Mouse (Mus musculus) spleen, adult 2 months (tissue): ENCODE data around the gene Slc26a6. TPM values are rescaled to one million over a fixed set of nuclear protein-coding genes. Genes with fewer than 3 reads are reported as not detected.

Experiments used
- DNase-seq, 2 experiments: peaks; one replicate each; pipeline versions ENCODE4 v3.0.0 to v3.0.0-alpha.2; 2012 to 2021; ENCODE audit warnings: low spot score in 2 of 2, low read depth in 1 of 2
- H3K27ac ChIP-seq: fragments of 200-500 bp; 2 replicates; pipeline ENCODE4 v1.5.1; 2012; ENCODE audit warnings: low read length, inconsistent platforms; ENCODE audit not compliant: insufficient read depth
- H3K27me3 ChIP-seq: fragments of 200-500 bp; 2 replicates; pipeline ENCODE4 v1.6.1; 2012; ENCODE audit warnings: mild to moderate bottlenecking, moderate library complexity, low read length, inconsistent platforms; ENCODE audit not compliant: control insufficient read depth, insufficient read depth
- H3K36me3 ChIP-seq: fragments of 200-500 bp; 2 replicates; pipeline ENCODE4 v1.6.1; 2012; ENCODE audit warnings: mild to moderate bottlenecking, low read length, inconsistent platforms; ENCODE audit not compliant: control insufficient read depth, insufficient read depth
- H3K4me1 ChIP-seq: fragments of 200-500 bp; 2 replicates; pipeline ENCODE4 v1.6.1; 2011; ENCODE audit warnings: inconsistent platforms; ENCODE audit not compliant: control insufficient read depth, insufficient read depth, insufficient read length
- H3K4me3 ChIP-seq: fragments of 200-500 bp; 2 replicates; pipeline ENCODE4 v1.5.1; 2011; ENCODE audit warnings: mild to moderate bottlenecking, inconsistent platforms; ENCODE audit not compliant: insufficient read depth, insufficient read length; ENCODE audit errors: extremely low read depth
- CTCF ChIP-seq: fragments of 200-500 bp; IDR thresholded peaks from 2 replicates; pipeline ENCODE4 v1.5.1; 2011; ENCODE audit warnings: mild to moderate bottlenecking, inconsistent platforms; ENCODE audit not compliant: insufficient read depth, insufficient read length, insufficient replicate concordance; ENCODE audit errors: extremely low read depth
- POLR2A ChIP-seq: fragments of 200-500 bp; IDR thresholded peaks from 2 replicates; pipeline ENCODE4 v1.6.1; 2011; ENCODE audit warnings: low read depth, low read length, inconsistent platforms
- WGBS: fragments of 180-500 bp; shearing (Covaris S2); methylation state at CpG from one replicate; pipeline ENCODE4 v1.1.7; 2018; 5-methylcytosine and 5-hydroxymethylcytosine counted together
- polyA plus RNA-seq: library from polyadenylated mRNA; depleted of rRNA; stranded (reverse); fragments of >200 nt; gene quantifications from 2 replicates; pipeline ENCODE4 v1.2.3, GENCODE M21; 2012

Gene Slc26a6
- polyA plus RNA-seq, 1 experiment = 14.9 TPM

DNA sequence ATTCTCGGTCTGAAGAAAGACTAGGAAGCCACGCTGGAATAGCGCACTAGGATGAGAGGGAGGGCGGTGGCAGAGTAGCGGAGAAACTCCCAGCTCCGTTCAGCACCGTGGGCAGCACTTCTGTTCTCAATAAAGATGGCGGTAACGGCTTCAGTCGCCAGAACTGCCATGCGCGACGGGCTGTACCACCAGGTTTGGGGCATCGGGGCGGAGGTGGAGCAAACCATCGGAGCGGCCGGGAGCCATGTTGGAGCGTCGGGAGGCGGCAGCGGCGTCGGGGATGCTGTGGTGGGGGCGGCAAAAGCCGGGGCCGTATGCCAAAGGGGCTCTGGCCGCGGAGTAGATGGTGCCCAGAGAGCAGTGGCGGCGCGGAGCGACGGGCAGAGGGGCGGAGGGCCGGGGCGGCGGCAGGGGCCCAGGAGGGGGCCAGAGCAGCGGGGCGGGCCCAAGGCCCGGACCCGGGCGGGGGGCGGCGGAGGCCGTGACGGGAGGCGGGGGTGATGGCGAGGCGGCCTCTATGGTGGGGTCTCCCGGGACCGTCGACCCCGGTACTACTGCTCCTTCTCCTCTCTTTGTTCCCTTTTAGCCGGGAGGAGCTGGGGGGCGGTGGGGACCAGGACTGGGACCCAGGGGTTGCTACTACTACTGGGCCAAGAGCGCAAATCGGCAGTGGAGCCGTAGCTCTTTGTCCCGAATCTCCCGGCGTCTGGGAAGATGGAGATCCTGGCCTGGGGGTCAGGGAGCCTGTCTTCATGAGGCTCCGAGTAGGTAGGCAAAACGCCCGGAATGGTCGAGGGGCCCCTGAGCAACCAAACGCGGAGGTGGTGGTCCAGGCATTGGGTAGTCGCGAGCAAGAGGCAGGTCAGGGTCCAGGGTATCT, 27.0 kb upstream of the Slc26a6 start, which contains the start of gene Celsr3:
Gene Celsr3, plus strand, starts transcription at position 501 of the 880 bp plus-strand sequence.
- 6% methylated on average over 56 of the region's 70 CpGs for WGBS
- no peak within 1 kb of the TSS; the same call in 1 of the 2 replicates for H3K4me3 ChIP-seq
- no peaks in the 10 kb centered on the region for H3K36me3 ChIP-seq
- peaks cover 17% of the 10 kb centered on the region for H3K27me3 ChIP-seq
- no peak for DNase-seq
- TF ChIP-seq CTCF (no peak), POLR2A (no peak)
- H3K27ac ChIP-seq = no peak within 1 kb of the TSS
- H3K4me1 ChIP-seq = peaks cover 4% of the 10 kb centered on the region; the same call in 1 of the 2 replicates

DNA sequence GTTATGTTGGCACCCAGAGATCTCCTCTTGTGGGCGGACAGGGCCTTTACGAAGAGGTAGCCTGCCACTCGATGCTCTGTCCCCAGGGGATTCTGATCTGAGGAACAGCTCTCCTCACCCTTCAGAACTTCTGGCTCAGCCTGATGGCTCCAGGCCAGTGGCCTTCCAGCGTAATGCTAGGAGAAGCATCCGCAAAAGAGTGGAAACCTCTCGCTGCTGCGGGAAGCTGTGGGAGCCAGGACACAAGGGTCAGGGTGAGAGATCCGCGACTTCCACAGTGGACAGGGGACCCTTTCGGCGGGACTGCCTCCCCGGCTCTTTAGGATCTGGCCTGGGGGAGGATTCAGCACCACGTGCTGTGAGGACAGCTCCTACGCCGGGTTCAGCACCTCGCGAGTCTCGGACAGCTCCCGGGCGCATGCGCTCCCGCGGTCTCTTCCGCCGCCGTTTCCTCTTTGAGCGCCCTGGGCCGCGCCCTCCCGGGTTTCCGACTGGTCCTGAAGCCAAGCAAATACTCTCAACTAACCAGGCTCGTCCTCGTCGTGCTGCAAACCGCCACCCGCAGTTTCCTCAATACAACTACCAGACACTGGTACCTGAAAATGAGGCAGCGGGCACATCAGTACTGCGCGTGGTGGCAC, 26.3 kb upstream of the Slc26a6 start:
- H3K4me1 ChIP-seq = peaks cover 8% of the 10 kb centered on the region
- peaks cover 17% of the 10 kb centered on the region for H3K27me3 ChIP-seq
- 4% methylated on average over 39 of the region's 39 CpGs for WGBS
- H3K27ac ChIP-seq = no peak overlapping the region
- H3K36me3 ChIP-seq = no peaks in the 10 kb centered on the region
- no peak overlapping the region; the same call in 1 of the 2 replicates for H3K4me3 ChIP-seq
- TF ChIP-seq POLR2A (no peak), CTCF (no peak)
- DNase-seq = peak; percentile 27 to 49

GRCm38 (mm10) chr9:108827454-108827853, 25.6 kb upstream of the Slc26a6 start:
- H3K27me3 ChIP-seq = peaks cover 22% of the 10 kb centered on the region
- H3K4me1 ChIP-seq = peaks cover 12% of the 10 kb centered on the region
- no peak overlapping the region for H3K27ac ChIP-seq
- no peak for DNase-seq
- no peak overlapping the region; the same call in 1 of the 2 replicates for H3K4me3 ChIP-seq
- 11% methylated on average over 34 of the region's 34 CpGs for WGBS
- no peaks in the 10 kb centered on the region for H3K36me3 ChIP-seq
- no peak for TF ChIP-seq POLR2A
- TF ChIP-seq CTCF = no peak

- no peak overlapping the region for H3K27ac ChIP-seq
- peaks cover 16% of the 10 kb centered on the region for H3K4me1 ChIP-seq
- TF ChIP-seq POLR2A (no peak), CTCF (no peak)
- WGBS = 63% methylated on average over 18 of the region's 18 CpGs
- H3K27me3 ChIP-seq = peaks cover 25% of the 10 kb centered on the region
- DNase-seq = no peak
- H3K4me3 ChIP-seq = no peak overlapping the region
- H3K36me3 ChIP-seq = no peaks in the 10 kb centered on the region
Measured at GRCm38 (mm10) chr9:108827906-108828305, 25.2 kb upstream of the Slc26a6 start.

DNA sequence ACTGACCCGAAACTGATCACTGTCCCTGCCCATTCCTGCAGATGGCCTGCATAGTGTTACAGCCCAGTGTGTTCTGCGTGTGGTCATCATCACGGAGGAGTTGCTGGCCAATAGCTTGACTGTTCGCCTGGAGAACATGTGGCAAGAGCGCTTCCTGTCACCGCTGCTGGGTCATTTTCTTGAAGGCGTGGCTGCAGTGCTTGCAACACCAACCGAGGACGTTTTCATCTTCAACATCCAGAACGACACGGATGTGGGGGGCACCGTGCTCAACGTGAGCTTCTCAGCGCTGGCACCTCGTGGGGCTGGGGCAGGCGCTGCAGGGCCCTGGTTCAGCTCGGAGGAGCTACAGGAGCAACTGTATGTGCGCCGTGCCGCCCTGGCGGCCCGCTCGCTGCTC, 21.4 kb upstream of the Slc26a6 start:
- no peaks in the 10 kb centered on the region for H3K36me3 ChIP-seq
- peaks cover 12% of the 10 kb centered on the region for H3K4me1 ChIP-seq
- TF ChIP-seq CTCF (no peak), POLR2A (no peak)
- H3K27me3 ChIP-seq = peaks cover 8% of the 10 kb centered on the region
- 5% methylated on average over 23 of the region's 23 CpGs for WGBS
- peak overlapping the region; percentile 53; the same call in 1 of the 2 replicates for H3K4me3 ChIP-seq
- no peak overlapping the region for H3K27ac ChIP-seq
- DNase-seq = no peak

DNA sequence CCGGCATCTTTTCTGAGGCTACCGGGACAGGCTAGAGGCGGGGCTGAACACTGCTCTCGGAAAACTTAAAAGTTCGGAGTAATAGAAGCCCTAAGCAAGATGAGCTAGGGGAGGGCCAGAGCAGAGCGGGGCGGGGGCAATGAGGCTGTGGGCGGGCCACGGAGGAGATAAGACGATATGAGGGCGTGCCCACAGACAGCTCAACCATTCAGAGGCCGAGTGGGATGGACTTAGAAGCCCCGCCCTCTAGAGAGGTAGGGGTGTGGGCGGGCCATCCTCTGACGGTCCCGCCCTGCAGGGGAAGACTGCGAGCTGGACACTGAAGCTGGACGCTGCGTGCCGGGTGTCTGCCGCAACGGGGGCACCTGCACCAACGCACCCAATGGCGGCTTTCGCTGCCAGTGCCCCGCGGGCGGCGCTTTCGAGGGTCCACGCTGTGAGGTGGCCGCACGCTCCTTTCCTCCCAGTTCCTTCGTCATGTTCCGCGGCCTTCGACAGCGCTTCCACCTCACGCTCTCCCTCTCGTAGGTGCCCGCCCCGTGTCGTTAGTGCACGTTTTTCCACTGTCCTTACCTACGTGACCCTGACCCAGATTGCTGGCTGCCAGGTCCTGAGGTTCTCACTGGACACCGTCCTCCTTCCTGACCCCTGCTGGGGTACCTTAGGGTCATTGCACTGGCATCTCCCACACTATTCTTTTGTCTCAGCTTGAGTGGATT, 20.5 kb upstream of the Slc26a6 start:
- Histone ChIP-seq H3K36me3 (no peaks in the 10 kb centered on the region), H3K27ac (no peak overlapping the region), H3K4me3 (peak overlapping the region; percentile 53; the same call in 1 of the 2 replicates), H3K27me3 (peaks cover 8% of the 10 kb centered on the region), H3K4me1 (peaks cover 12% of the 10 kb centered on the region)
- 6% methylated on average over 46 of the region's 46 CpGs for whole genome bisulfite sequencing
- DNase-seq = peak; percentile 63 to 75
- TF ChIP-seq CTCF (no peak), POLR2A (no peak)
